Comparison of ENCODE assay signal across 16 mouse cellular contexts in genomic region chr11:96455111-96455510, GRCm38 (mm10). TPM values are rescaled to one million over a fixed set of nuclear protein-coding genes. Genes with fewer than 3 reads are reported as not detected.
DNase-seq lines count a peak whose midpoint lies in the region; ATAC-seq lines count a peak whose summit lies in the region.
"Had no signal": no experiment of that assay in that cellular context is flagged by ENCODE, and none has a peak within 500 bp of the region (broad histone marks: within the 10 kb centered on the region; RNA-seq: fewer than 3 reads in every experiment).

No protein-coding gene starts in this region.

- no peaks in the 10 kb centered on the region for H3K36me3 ChIP-seq in hindbrain, embryonic 13.5 days
- H3K36me3 ChIP-seq in hindbrain, embryonic 11.5 days (ENCODE audit: control insufficient read depth, insufficient read depth, low read length) = no peaks in the 10 kb centered on the region
- H3K36me3 ChIP-seq in splenic B cell, adult 2 months (ENCODE audit: control insufficient read depth, insufficient read depth, low read length, poor library complexity, severe bottlenecking) = no peaks in the 10 kb centered on the region
- H3K36me3 ChIP-seq in embryonic facial prominence, embryonic 10.5 days (replicated peaks) = no peaks in the 10 kb centered on the region
- H3K36me3 ChIP-seq: limb, embryonic 15.5 days had no signal

- peak overlapping the region; percentile 87; the same call in 1 of the 2 replicates for H3K27ac ChIP-seq in hindbrain, embryonic 13.5 days
- H3K27ac ChIP-seq in hindbrain, embryonic 11.5 days (ENCODE audit: low read depth, low read length) = no peak overlapping the region
- no peak overlapping the region for H3K27ac ChIP-seq in embryonic facial prominence, embryonic 10.5 days (replicated peaks)
- H3K27ac ChIP-seq: limb, embryonic 15.5 days had no signal

- ATAC-seq in hindbrain, embryonic 13.5 days (ENCODE audit: low FRiP score) = no peak
- no peak for ATAC-seq in hindbrain, embryonic 11.5 days (ENCODE audit: low FRiP score)
- peak; percentile 88 for ATAC-seq in CD4-positive, CD25-positive, alpha-beta regulatory T cell, adult 4 months
- ATAC-seq in hematopoietic stem cell, adult 5-6 weeks (replicated peaks in 1 of 2; ENCODE audit: insufficient read depth in 1 of 2, low FRiP score in 2 of 2, low TSS enrichment in 1 of 2, low read depth in 1 of 2, poor library complexity in 2 of 2, severe bottlenecking in 2 of 2) = peak; percentile 39 to 57

- no peak overlapping the region for H3K4me3 ChIP-seq in hindbrain, embryonic 13.5 days
- no peak overlapping the region for H3K4me3 ChIP-seq in hindbrain, embryonic 11.5 days (ENCODE audit: low read depth, low read length)
- H3K4me3 ChIP-seq in embryonic facial prominence, embryonic 10.5 days = no peak overlapping the region
- H3K4me3 ChIP-seq: erythroblast, embryonic 14.5 days; limb, embryonic 15.5 days had no signal

- no peaks in the 10 kb centered on the region for H3K27me3 ChIP-seq in hindbrain, embryonic 13.5 days
- H3K27me3 ChIP-seq in hindbrain, embryonic 11.5 days (ENCODE audit: control insufficient read depth, insufficient read depth, low read length) = no peaks in the 10 kb centered on the region
- H3K27me3 ChIP-seq in splenic B cell, adult 2 months (ENCODE audit: control insufficient read depth, insufficient read depth, low read length, poor library complexity, severe bottlenecking) = no peaks in the 10 kb centered on the region
- H3K27me3 ChIP-seq in embryonic facial prominence, embryonic 10.5 days (replicated peaks; ENCODE audit: low read depth, poor library complexity, severe bottlenecking) = peaks cover 8% of the 10 kb centered on the region; the same call in 1 of the 2 replicates

- no peaks in the 10 kb centered on the region for H3K9me3 ChIP-seq in hindbrain, embryonic 13.5 days
- H3K9me3 ChIP-seq in hindbrain, embryonic 11.5 days (ENCODE audit: control insufficient read depth, low read length) = no peaks in the 10 kb centered on the region
- no peaks in the 10 kb centered on the region for H3K9me3 ChIP-seq in embryonic facial prominence, embryonic 10.5 days
- H3K9me3 ChIP-seq: limb, embryonic 15.5 days had no signal

- H3K9ac ChIP-seq in hindbrain, embryonic 13.5 days = no peak overlapping the region
- H3K9ac ChIP-seq in hindbrain, embryonic 11.5 days (ENCODE audit: low read depth, low read length) = no peak overlapping the region
- H3K9ac ChIP-seq: limb, embryonic 15.5 days; lung, embryonic 14.5 days had no signal

- no peak for DNase-seq in hindbrain, embryonic 11.5 days (ENCODE audit: low spot score)
- DNase-seq in splenic B cell, adult 2 months (ENCODE audit: low read depth, low spot score) = peak; percentile 45
- no peak for DNase-seq in right cerebral cortex, postnatal 10 days (ENCODE audit: low spot score in 2 of 2)
- no peak for DNase-seq in adrenal gland, postnatal 14 days
- DNase-seq in embryonic facial prominence, embryonic 10.5 days (ENCODE audit: low spot score) = no peak
- DNase-seq: adrenal gland, postnatal 10 days; cerebellum, adult 11-12 months; embryo, embryonic 11 days; heart, postnatal 10 days; kidney, adult 2 months; lung, embryonic 14.5 days had no signal

- no peak overlapping the region for H3K4me2 ChIP-seq in hindbrain, embryonic 13.5 days
- H3K4me2 ChIP-seq in hindbrain, embryonic 11.5 days (replicated peaks; ENCODE audit: low read depth, low read length) = no peak overlapping the region
- H3K4me2 ChIP-seq: limb, embryonic 15.5 days; lung, embryonic 14.5 days had no signal

- H3K4me1 ChIP-seq in hindbrain, embryonic 13.5 days (replicated peaks) = peaks cover 36% of the 10 kb centered on the region
- H3K4me1 ChIP-seq in hindbrain, embryonic 11.5 days (replicated peaks; ENCODE audit: control insufficient read depth, insufficient read depth, low read length) = peaks cover 3% of the 10 kb centered on the region; the same call in 1 of the 2 replicates
- H3K4me1 ChIP-seq in embryonic facial prominence, embryonic 10.5 days = peaks cover 13% of the 10 kb centered on the region
- H3K4me1 ChIP-seq: limb, embryonic 15.5 days had no signal

- WGBS in hindbrain, embryonic 13.5 days = 79% methylated on average over 5 of the region's 5 CpGs
- 78% methylated on average over 5 of the region's 5 CpGs for WGBS in hindbrain, embryonic 11.5 days
- 85% methylated on average over 5 of the region's 5 CpGs for WGBS in embryonic facial prominence, embryonic 10.5 days

RNA-seq across cellular contexts. Expression of gene Skap1, which starts 9.3 kb away (rescaled TPM):
- 6.3 and 6.9 TPM in 2 replicates for polyA plus RNA-seq in hindbrain, embryonic 13.5 days (2015; fragmentation: Nextera tagmentation; extraction: Ambion mirVana)
- 0.85 and 1.5 TPM in 2 replicates for polyA plus RNA-seq in hindbrain, embryonic 11.5 days (2014; fragmentation: Nextera tagmentation; extraction: Ambion mirVana)
- 100 to 1,000 TPM; 652 to 757 TPM for polyA plus RNA-seq in CD4-positive, CD25-positive, alpha-beta regulatory T cell, adult 4 months (2017; shearing (Covaris generic))
- 2.4 and 3.6 TPM in 2 replicates for total RNA-seq in hematopoietic stem cell, adult 5-6 weeks (2017)
- 4.0 and 12.9 TPM in 2 replicates for total RNA-seq in adrenal gland, postnatal 14 days (2021)
- polyA plus RNA-seq in embryonic facial prominence, embryonic 10.5 days (2016; fragmentation: Nextera tagmentation; extraction: Ambion mirVana) = 0.19 and 0.46 TPM in 2 replicates
- polyA plus RNA-seq: erythroblast, embryonic 14.5 days had no signal

Comparison
In these comparisons a context has a peak if more than half of its experiments do, and no peak if none do; other contexts are left out.
1. ATAC-seq: peak in CD4-positive, CD25-positive, alpha-beta regulatory T cell, adult 4 months (single experiment) and hematopoietic stem cell, adult 5-6 weeks (2 of 2); none in hindbrain, embryonic 13.5 days (single experiment) and hindbrain, embryonic 11.5 days (single experiment).
2. RNA of gene Skap1, which starts 9.3 kb away (polyA plus RNA-seq): 652 to 757 TPM in CD4-positive, CD25-positive, alpha-beta regulatory T cell, adult 4 months; 6.3 to 6.9 TPM in hindbrain, embryonic 13.5 days, 0.85 to 1.5 TPM in hindbrain, embryonic 11.5 days and 0.19 to 0.46 TPM in embryonic facial prominence, embryonic 10.5 days; every median in the first group is over 10 times any median in the second.